Mouse (Mus musculus) hindbrain, embryonic 16.5 days (tissue): Measurements from ENCODE around the gene Parp3. TPM values are rescaled to one million over a fixed set of nuclear protein-coding genes. Genes with fewer than 3 reads are reported as not detected.

Experiments
- ATAC-seq: fragments of 200-750 bp; cut with Nextera tagmentation; 2 replicates; pipeline ENCODE4 v1.8.0; 2017; ENCODE audit warnings: moderate TSS enrichment, moderate library complexity
- H3K27ac ChIP-seq: fragments of 300-500 bp; sonication (generic); 2 replicates; pipeline ENCODE4 v1.5.1; 2014; ENCODE audit warnings: low read depth, mild to moderate bottlenecking, control low read depth, low read length, moderate library complexity
- H3K27me3 ChIP-seq: fragments of 300-500 bp; sonication (generic); replicated peaks from 2 replicates; pipeline ENCODE4 v1.6.1; 2014; ENCODE audit warnings: low read length; ENCODE audit not compliant: control insufficient read depth, insufficient read depth
- H3K36me3 ChIP-seq: fragments of 300-500 bp; sonication (generic); 2 replicates; pipeline ENCODE4 v1.6.1; 2014; ENCODE audit warnings: mild to moderate bottlenecking, low read length, moderate library complexity, mixed read lengths; ENCODE audit not compliant: control insufficient read depth, insufficient read depth
- H3K4me1 ChIP-seq: fragments of 300-500 bp; sonication (generic); 2 replicates; pipeline ENCODE4 v1.6.1; 2014; ENCODE audit warnings: low read depth, low read length; ENCODE audit not compliant: control insufficient read depth, insufficient read depth
- H3K4me2 ChIP-seq: fragments of 300-500 bp; sonication (generic); 2 replicates; pipeline ENCODE4 v1.6.1; 2014; ENCODE audit warnings: mild to moderate bottlenecking, low read length, control low read depth, moderate library complexity
- H3K4me3 ChIP-seq: fragments of 300-500 bp; sonication (generic); 2 replicates; pipeline ENCODE4 v1.5.1; 2014; ENCODE audit warnings: mild to moderate bottlenecking, low read length, control low read depth, moderate library complexity
- H3K9ac ChIP-seq: fragments of 300-500 bp; sonication (generic); 2 replicates; pipeline ENCODE4 v1.6.1; 2014; ENCODE audit warnings: low read depth, mild to moderate bottlenecking, control low read depth, low read length, moderate library complexity
- H3K9me3 ChIP-seq: fragments of 300-500 bp; sonication (generic); 2 replicates; pipeline ENCODE4 v1.6.1; 2014; ENCODE audit warnings: mild to moderate bottlenecking, low read length, moderate library complexity; ENCODE audit not compliant: control insufficient read depth
- WGBS: fragments of 180-500 bp; shearing (Covaris S2); extraction: QIAGEN DNeasy Blood & Tissue Kit; methylation state at CpG from one replicate; pipeline ENCODE4 v1.1.7; 2014; 5-methylcytosine and 5-hydroxymethylcytosine counted together
- polyA plus RNA-seq: library from polyadenylated mRNA; unstranded; fragments of >200 nt; fragmentation: Nextera tagmentation; extraction: Ambion mirVana; gene quantifications from 2 replicates; pipeline ENCODE4 v1.2.1, GENCODE M21; 2015

Gene Parp3
- polyA plus RNA-seq, result 1.3 TPM in 2 replicates

- H3K9me3 ChIP-seq, result no peaks in the 10 kb centered on the region
- peak within 1 kb of the TSS; percentile 67 for H3K4me3 ChIP-seq
- peaks cover 10% of the 10 kb centered on the region for H3K4me1 ChIP-seq
- H3K9ac ChIP-seq, result peak within 1 kb of the TSS; percentile 64
- WGBS, result under 1% methylated on average over 41 of the region's 41 CpGs
- no peak within 1 kb of the TSS for H3K27ac ChIP-seq
- no peaks in the 10 kb centered on the region for H3K27me3 ChIP-seq
- peak; percentile 99 for ATAC-seq
- peaks cover 5% of the 10 kb centered on the region; the same call in 1 of the 2 replicates for H3K36me3 ChIP-seq
- H3K4me2 ChIP-seq, result peak within 1 kb of the TSS; percentile 69
Observed at GRCm38 (mm10) chr9:106476924-106477484, at the start of gene Parp3. TSS of gene Parp3 (minus strand) at chr9:106476949.

- no peaks in the 10 kb centered on the region for H3K36me3 ChIP-seq
- H3K4me1 ChIP-seq, result no peaks in the 10 kb centered on the region
- no peak overlapping the region for H3K4me2 ChIP-seq
- H3K9ac ChIP-seq, result no peak overlapping the region
- no peaks in the 10 kb centered on the region for H3K9me3 ChIP-seq
- no peak for ATAC-seq
- no peak overlapping the region for H3K4me3 ChIP-seq
- 84% methylated on average over 8 of the region's 8 CpGs for WGBS
- H3K27ac ChIP-seq, result no peak overlapping the region
- H3K27me3 ChIP-seq, result no peaks in the 10 kb centered on the region
Observed at GRCm38 (mm10) chr9:106519909-106520308, 43.2 kb upstream of the Parp3 start.

- ATAC-seq, result no peak
- Histone ChIP-seq H3K9ac (no peak overlapping the region), H3K9me3 (no peaks in the 10 kb centered on the region), H3K27me3 (no peaks in the 10 kb centered on the region), H3K4me2 (no peak overlapping the region), H3K4me3 (no peak overlapping the region), H3K4me1 (no peaks in the 10 kb centered on the region), H3K27ac (no peak overlapping the region), H3K36me3 (no peaks in the 10 kb centered on the region)
- WGBS, result 78% methylated on average over 2 of the region's 2 CpGs
Observed at GRCm38 (mm10) chr9:106519433-106519832, 42.7 kb upstream of the Parp3 start.

- ATAC-seq, result no peak
- H3K27ac ChIP-seq, result no peak within 1 kb of the TSS
- 89% methylated on average over 4 of the region's 4 CpGs for whole genome bisulfite sequencing
- no peak within 1 kb of the TSS for H3K9ac ChIP-seq
- no peaks in the 10 kb centered on the region for H3K4me1 ChIP-seq
- H3K4me2 ChIP-seq, result no peak within 1 kb of the TSS
- no peaks in the 10 kb centered on the region for H3K27me3 ChIP-seq
- no peaks in the 10 kb centered on the region for H3K36me3 ChIP-seq
- H3K9me3 ChIP-seq, result no peaks in the 10 kb centered on the region
- H3K4me3 ChIP-seq, result no peak within 1 kb of the TSS
Observed at GRCm38 (mm10) chr9:106514273-106514672, 37.5 kb upstream of the Parp3 start, which contains the start of gene Iqcf5. TSS of gene Iqcf5 (plus strand) at chr9:106514573.

- Histone ChIP-seq H3K9me3 (no peaks in the 10 kb centered on the region), H3K9ac (no peak overlapping the region), H3K4me2 (no peak overlapping the region), H3K4me1 (no peaks in the 10 kb centered on the region), H3K36me3 (no peaks in the 10 kb centered on the region), H3K27ac (no peak overlapping the region), H3K27me3 (no peaks in the 10 kb centered on the region), H3K4me3 (no peak overlapping the region)
- no peak for ATAC-seq
- WGBS, result 87% methylated on average over 6 of the region's 6 CpGs
Observed at GRCm38 (mm10) chr9:106513566-106513965, 36.8 kb upstream of the Parp3 start.

GRCm38 (mm10) chr9:106512729-106513450, 36.1 kb upstream of the Parp3 start:
- 59% methylated on average over 13 of the region's 13 CpGs for WGBS
- H3K27ac ChIP-seq, result no peak overlapping the region
- no peak overlapping the region for H3K9ac ChIP-seq
- no peaks in the 10 kb centered on the region for H3K9me3 ChIP-seq
- no peaks in the 10 kb centered on the region for H3K36me3 ChIP-seq
- no peaks in the 10 kb centered on the region for H3K27me3 ChIP-seq
- H3K4me2 ChIP-seq, result no peak overlapping the region
- no peak for ATAC-seq
- no peaks in the 10 kb centered on the region for H3K4me1 ChIP-seq
- H3K4me3 ChIP-seq, result no peak overlapping the region

GRCm38 (mm10) chr9:106509356-106509755, 32.6 kb upstream of the Parp3 start:
- Histone ChIP-seq H3K36me3 (no peaks in the 10 kb centered on the region), H3K27ac (no peak overlapping the region), H3K4me3 (no peak overlapping the region), H3K4me1 (no peaks in the 10 kb centered on the region), H3K4me2 (no peak overlapping the region), H3K9me3 (no peaks in the 10 kb centered on the region), H3K27me3 (no peaks in the 10 kb centered on the region), H3K9ac (no peak overlapping the region)
- 95% methylated on average over 10 of the region's 10 CpGs for WGBS
- no peak for ATAC-seq

- WGBS, result 75% methylated on average over 6 of the region's 6 CpGs
- H3K36me3 ChIP-seq, result no peaks in the 10 kb centered on the region
- no peaks in the 10 kb centered on the region for H3K27me3 ChIP-seq
- no peak overlapping the region for H3K27ac ChIP-seq
- H3K9ac ChIP-seq, result no peak overlapping the region
- H3K9me3 ChIP-seq, result no peaks in the 10 kb centered on the region
- no peak overlapping the region for H3K4me3 ChIP-seq
- H3K4me1 ChIP-seq, result no peaks in the 10 kb centered on the region
- no peak for ATAC-seq
- no peak overlapping the region for H3K4me2 ChIP-seq
Observed at GRCm38 (mm10) chr9:106504246-106504645, 27.5 kb upstream of the Parp3 start.

- no peak for ATAC-seq
Observed at GRCm38 (mm10) chr9:106501846-106502245, 25.1 kb upstream of the Parp3 start.

More at GRCm38 (mm10) chr9:106501846-106502245, 25.1 kb upstream of the Parp3 start:
- Histone ChIP-seq H3K4me1 (no peaks in the 10 kb centered on the region), H3K9ac (no peak overlapping the region), H3K36me3 (no peaks in the 10 kb centered on the region), H3K27me3 (no peaks in the 10 kb centered on the region), H3K27ac (no peak overlapping the region), H3K4me2 (no peak overlapping the region), H3K9me3 (no peaks in the 10 kb centered on the region), H3K4me3 (no peak overlapping the region)
- WGBS, result 87% methylated on average over 22 of the region's 22 CpGs
